ENCODE assay signal across 10 mouse cellular contexts in the genomic region with DNA sequence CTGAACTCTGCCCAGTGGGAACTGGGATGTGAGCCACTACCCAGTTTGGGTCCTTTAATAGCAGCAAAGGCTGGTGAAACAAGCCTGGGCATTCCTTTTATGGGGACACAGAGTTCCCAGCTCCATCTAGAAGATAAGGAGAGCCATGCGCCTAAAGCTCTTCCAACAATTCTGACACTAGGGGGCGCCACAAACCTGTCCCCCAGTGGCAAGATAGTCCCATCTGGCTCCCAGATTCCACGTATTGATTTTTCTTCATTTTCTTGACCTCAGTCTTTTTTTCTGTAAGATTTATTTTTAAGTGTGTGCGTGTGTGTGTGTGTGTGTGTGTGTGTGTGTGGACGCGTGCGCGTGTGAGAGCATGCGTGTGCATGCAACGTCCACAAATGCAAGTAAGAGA. TPM values are rescaled to one million over a fixed set of nuclear protein-coding genes. Genes with fewer than 3 reads are reported as not detected.
A peak's percentile ranks its signal among the peaks of the same experiment; 100 is the strongest.
DNase-seq lines count a peak whose midpoint lies in the region; ATAC-seq and TF ChIP-seq lines count a peak whose summit lies in the region.
"Had no signal": no experiment of that assay in that cellular context is flagged by ENCODE, and none has a peak within 500 bp of the region (broad histone marks: within the 10 kb centered on the region; RNA-seq: fewer than 3 reads in every experiment).

No protein-coding gene starts in this region.

- H3K27ac ChIP-seq in hindbrain, embryonic 10.5 days: no peak overlapping the region
- no peak overlapping the region for H3K27ac ChIP-seq in hindbrain, embryonic 14.5 days
- H3K27ac ChIP-seq in limb, embryonic 10.5 days: peak overlapping the region; percentile 70; the same call in 1 of the 2 replicates
- H3K27ac ChIP-seq in stomach, postnatal 0 days (replicated peaks): peak overlapping the region; percentile 5; the same call in 1 of the 2 replicates
- H3K27ac ChIP-seq: neural tube, embryonic 13.5 days had no signal

- no peaks in the 10 kb centered on the region for H3K36me3 ChIP-seq in hindbrain, embryonic 10.5 days
- no peaks in the 10 kb centered on the region for H3K36me3 ChIP-seq in hindbrain, embryonic 14.5 days (replicated peaks; ENCODE audit: control insufficient read depth, insufficient read depth)
- no peaks in the 10 kb centered on the region for H3K36me3 ChIP-seq in limb, embryonic 10.5 days
- H3K36me3 ChIP-seq in stomach, postnatal 0 days (ENCODE audit: control insufficient read depth, insufficient read depth, low read length): no peaks in the 10 kb centered on the region
- H3K36me3 ChIP-seq: neural tube, embryonic 13.5 days had no signal

- ATAC-seq in hindbrain, embryonic 14.5 days (ENCODE audit: low FRiP score): no peak
- no peak for ATAC-seq in stomach, postnatal 0 days (ENCODE audit: low FRiP score, low TSS enrichment)

- no peak overlapping the region for H3K4me3 ChIP-seq in hindbrain, embryonic 10.5 days
- H3K4me3 ChIP-seq in hindbrain, embryonic 14.5 days (replicated peaks; ENCODE audit: low read length): no peak overlapping the region
- no peak overlapping the region for H3K4me3 ChIP-seq in limb, embryonic 10.5 days
- H3K4me3 ChIP-seq in stomach, postnatal 0 days (ENCODE audit: low read depth, low read length): no peak overlapping the region
- H3K4me3 ChIP-seq: neural tube, embryonic 13.5 days had no signal

- H3K9ac ChIP-seq in hindbrain, embryonic 14.5 days: no peak overlapping the region
- no peak overlapping the region for H3K9ac ChIP-seq in stomach, postnatal 0 days (ENCODE audit: low read length)
- H3K9ac ChIP-seq: neural tube, embryonic 13.5 days had no signal

- H3K4me2 ChIP-seq in hindbrain, embryonic 14.5 days (replicated peaks): no peak overlapping the region
- no peak overlapping the region for H3K4me2 ChIP-seq in stomach, postnatal 0 days (replicated peaks; ENCODE audit: low read depth)
- H3K4me2 ChIP-seq: neural tube, embryonic 13.5 days had no signal

- no peak for TF ChIP-seq EP300 in stomach, postnatal 0 days (optimal IDR thresholded peaks at IDR 0.05)

- 73% methylated on average over 10 of the region's 10 CpGs for WGBS in hindbrain, embryonic 10.5 days
- WGBS in hindbrain, embryonic 14.5 days: 77% methylated on average over 10 of the region's 10 CpGs
- WGBS in limb, embryonic 10.5 days: 75% methylated on average over 10 of the region's 10 CpGs
- WGBS in stomach, postnatal 0 days: 80% methylated on average over 10 of the region's 10 CpGs

- peak; percentile 33 for DNase-seq in hindbrain, embryonic 10.5 days (ENCODE audit: low spot score)
- DNase-seq in hindbrain, embryonic 14.5 days (ENCODE audit: low spot score): no peak
- DNase-seq in urinary bladder, postnatal 25 days (ENCODE audit: low spot score): peak; percentile 26
- no peak for DNase-seq in urinary bladder, adult 18-20 months (ENCODE audit: low spot score in 2 of 2)
- DNase-seq in c-Kit-positive CD71-positive TER-119-positive erythroid progenitor cells, embryonic 14.5 days (ENCODE audit: low spot score): peak; percentile 29
- peak; percentile 44 for DNase-seq in limb, embryonic 10.5 days (ENCODE audit: low spot score)
- DNase-seq in stomach, postnatal 0 days (ENCODE audit: low spot score): no peak
- no peak for DNase-seq in Muller cell, postnatal 12 days (ENCODE audit: inconsistent ontology term)

- H3K9me3 ChIP-seq in hindbrain, embryonic 10.5 days: no peaks in the 10 kb centered on the region
- no peaks in the 10 kb centered on the region for H3K9me3 ChIP-seq in hindbrain, embryonic 14.5 days (ENCODE audit: control insufficient read depth, low read length)
- H3K9me3 ChIP-seq in limb, embryonic 10.5 days (replicated peaks): no peaks in the 10 kb centered on the region
- H3K9me3 ChIP-seq in stomach, postnatal 0 days (ENCODE audit: control insufficient read depth, low read length): no peaks in the 10 kb centered on the region
- H3K9me3 ChIP-seq: neural tube, embryonic 13.5 days had no signal

- TF ChIP-seq CTCF in stomach, postnatal 0 days (IDR thresholded peaks at IDR 0.05; ENCODE audit: low read depth): peak; percentile 66

- H3K4me1 ChIP-seq in hindbrain, embryonic 10.5 days (replicated peaks): 0 out of 2 replicates have a peak, but pooled peaks cover 4% of the 10 kb centered on the region
- no peaks in the 10 kb centered on the region for H3K4me1 ChIP-seq in hindbrain, embryonic 14.5 days (replicated peaks; ENCODE audit: control insufficient read depth, insufficient read depth, low read length)
- peaks cover 11% of the 10 kb centered on the region for H3K4me1 ChIP-seq in limb, embryonic 10.5 days
- no peaks in the 10 kb centered on the region for H3K4me1 ChIP-seq in stomach, postnatal 0 days (replicated peaks; ENCODE audit: control insufficient read depth, insufficient read depth)
- H3K4me1 ChIP-seq: neural tube, embryonic 13.5 days had no signal

- H3K27me3 ChIP-seq in hindbrain, embryonic 10.5 days (ENCODE audit: insufficient read depth, poor library complexity, severe bottlenecking): no peaks in the 10 kb centered on the region
- H3K27me3 ChIP-seq in hindbrain, embryonic 14.5 days (ENCODE audit: control insufficient read depth, insufficient read depth, low read length): no peaks in the 10 kb centered on the region
- no peaks in the 10 kb centered on the region for H3K27me3 ChIP-seq in limb, embryonic 10.5 days (ENCODE audit: low read depth, poor library complexity, severe bottlenecking)
- H3K27me3 ChIP-seq in stomach, postnatal 0 days (ENCODE audit: control insufficient read depth, insufficient read depth, low read length): no peaks in the 10 kb centered on the region
- H3K27me3 ChIP-seq: neural tube, embryonic 13.5 days had no signal

RNA-seq across cellular contexts. Expression of gene Olfr159, which starts 10.3 kb away (rescaled TPM):
- not detected in 2 replicates for polyA plus RNA-seq in hindbrain, embryonic 10.5 days (2016; fragmentation: Nextera tagmentation; extraction: Ambion mirVana)
- not detected in 2 replicates for polyA plus RNA-seq in hindbrain, embryonic 14.5 days (2014; fragmentation: Nextera tagmentation; extraction: Ambion mirVana)
- polyA plus RNA-seq in limb, embryonic 10.5 days (2016; fragmentation: Nextera tagmentation; extraction: Ambion mirVana): not detected in 2 replicates
- not detected in 2 replicates for polyA plus RNA-seq in stomach, postnatal 0 days (2015; fragmentation: Nextera tagmentation; extraction: Ambion mirVana)
- polyA plus RNA-seq: large intestine, adult 2 months; neural tube, embryonic 13.5 days had no signal

RNA-seq across cellular contexts. Expression of gene Spaar, which starts 30.6 kb away (rescaled TPM):
- polyA plus RNA-seq in hindbrain, embryonic 10.5 days (2016; fragmentation: Nextera tagmentation; extraction: Ambion mirVana): not detected in 2 replicates
- 0.04 and 0.07 TPM in 2 replicates for polyA plus RNA-seq in hindbrain, embryonic 14.5 days (2014; fragmentation: Nextera tagmentation; extraction: Ambion mirVana)
- polyA plus RNA-seq in limb, embryonic 10.5 days (2016; fragmentation: Nextera tagmentation; extraction: Ambion mirVana): 0.05 and 0.10 TPM in 2 replicates
- 0.27 and 0.30 TPM in 2 replicates for polyA plus RNA-seq in stomach, postnatal 0 days (2015; fragmentation: Nextera tagmentation; extraction: Ambion mirVana)
- polyA plus RNA-seq: neural tube, embryonic 13.5 days had no signal

RNA-seq across cellular contexts. Expression of gene Hrct1, which starts 33.5 kb away (rescaled TPM):
- 0.25 and 0.44 TPM in 2 replicates for polyA plus RNA-seq in hindbrain, embryonic 10.5 days (2016; fragmentation: Nextera tagmentation; extraction: Ambion mirVana)
- 0.18 and 0.58 TPM in 2 replicates for polyA plus RNA-seq in hindbrain, embryonic 14.5 days (2014; fragmentation: Nextera tagmentation; extraction: Ambion mirVana)
- 0.35 and 0.40 TPM in 2 replicates for polyA plus RNA-seq in limb, embryonic 10.5 days (2016; fragmentation: Nextera tagmentation; extraction: Ambion mirVana)
- 6.1 and 7.8 TPM in 2 replicates for polyA plus RNA-seq in stomach, postnatal 0 days (2015; fragmentation: Nextera tagmentation; extraction: Ambion mirVana)

RNA-seq across cellular contexts. Expression of gene Olfr71, which starts 50.4 kb away (rescaled TPM):
- polyA plus RNA-seq in hindbrain, embryonic 10.5 days (2016; fragmentation: Nextera tagmentation; extraction: Ambion mirVana): not detected in 2 replicates
- polyA plus RNA-seq in hindbrain, embryonic 14.5 days (2014; fragmentation: Nextera tagmentation; extraction: Ambion mirVana): not detected in 2 replicates
- not detected in 2 replicates for polyA plus RNA-seq in limb, embryonic 10.5 days (2016; fragmentation: Nextera tagmentation; extraction: Ambion mirVana)
- polyA plus RNA-seq in stomach, postnatal 0 days (2015; fragmentation: Nextera tagmentation; extraction: Ambion mirVana): not detected in 2 replicates
- polyA plus RNA-seq: large intestine, adult 2 months had no signal

RNA-seq across cellular contexts. Expression of gene Olfr70, which starts 59.9 kb away (rescaled TPM):
- not detected in 2 replicates for polyA plus RNA-seq in hindbrain, embryonic 10.5 days (2016; fragmentation: Nextera tagmentation; extraction: Ambion mirVana)
- polyA plus RNA-seq in hindbrain, embryonic 14.5 days (2014; fragmentation: Nextera tagmentation; extraction: Ambion mirVana): not detected in 2 replicates
- polyA plus RNA-seq in limb, embryonic 10.5 days (2016; fragmentation: Nextera tagmentation; extraction: Ambion mirVana): not detected in 2 replicates
- not detected in 2 replicates for polyA plus RNA-seq in stomach, postnatal 0 days (2015; fragmentation: Nextera tagmentation; extraction: Ambion mirVana)
- polyA plus RNA-seq: large intestine, adult 2 months; neural tube, embryonic 13.5 days had no signal

Comparison
In these comparisons a context has a peak if more than half of its experiments do, and no peak if none do; other contexts are left out.
1. DNase-seq: peak in hindbrain, embryonic 10.5 days (single experiment), urinary bladder, postnatal 25 days (single experiment), c-Kit-positive CD71-positive TER-119-positive erythroid progenitor cells, embryonic 14.5 days (single experiment) and limb, embryonic 10.5 days (single experiment); none in hindbrain, embryonic 14.5 days (single experiment), urinary bladder, adult 18-20 months (0 of 2), stomach, postnatal 0 days (single experiment) and Muller cell, postnatal 12 days (single experiment).
2. H3K27ac ChIP-seq: peak in limb, embryonic 10.5 days (single experiment) and stomach, postnatal 0 days (single experiment); none in hindbrain, embryonic 10.5 days (single experiment) and hindbrain, embryonic 14.5 days (single experiment).